Mouse (Mus musculus): ENCODE data around the gene Smarca2. TPM values are rescaled to one million over a fixed set of nuclear protein-coding genes. Genes with fewer than 3 reads are reported as not detected.

Smarca2 gene
- polyA plus RNA-seq (2016; fragmentation: Nextera tagmentation; extraction: Ambion mirVana) = 60.0 and 65.2 TPM in 2 replicates

- Histone ChIP-seq H3K36me3 (replicated peaks) (no peaks in the 10 kb centered on the region), H3K9me3 (no peaks in the 10 kb centered on the region), H3K4me2 (peak within 1 kb of the TSS; percentile 100), H3K9ac (peak within 1 kb of the TSS; percentile 64), H3K27ac (peak within 1 kb of the TSS; percentile 90), H3K4me1 (peaks cover 29% of the 10 kb centered on the region), H3K27me3 (peaks cover 45% of the 10 kb centered on the region), H3K4me3 (replicated peaks) (peak within 1 kb of the TSS; percentile 68)
- WGBS = 0% methylated on average over 45 of the region's 45 CpGs
- peak; percentile 96 for ATAC-seq (ENCODE audit: low FRiP score)
These were observed at the start of gene Smarca2 for GRCm38 (mm10) chr19:26604755-26605300. TSS of gene Smarca2 (plus strand) at chr19:26605050.

GRCm38 (mm10) chr19:26564850-26565249 is 40.0 kb upstream of the Smarca2 start:
- no peak for ATAC-seq (ENCODE audit: low FRiP score)
- Histone ChIP-seq H3K9me3 (no peaks in the 10 kb centered on the region), H3K4me2 (no peak overlapping the region), H3K9ac (no peak overlapping the region), H3K36me3 (replicated peaks) (no peaks in the 10 kb centered on the region), H3K27me3 (no peaks in the 10 kb centered on the region), H3K4me1 (0 out of 2 replicates have a peak, but pooled peaks cover 4% of the 10 kb centered on the region), H3K4me3 (replicated peaks) (no peak overlapping the region), H3K27ac (no peak overlapping the region)
- WGBS = 78% methylated on average over 2 of the region's 2 CpGs

- 0 out of 2 replicates have a peak, but pooled peaks cover 4% of the 10 kb centered on the region for H3K4me1 ChIP-seq
- H3K27me3 ChIP-seq = no peaks in the 10 kb centered on the region
- ATAC-seq (ENCODE audit: low FRiP score) = no peak
- no peak overlapping the region for H3K4me3 ChIP-seq (replicated peaks)
- no peak overlapping the region for H3K4me2 ChIP-seq
- H3K27ac ChIP-seq = no peak overlapping the region
- WGBS = 76% methylated on average over 9 of the region's 9 CpGs
- no peaks in the 10 kb centered on the region for H3K36me3 ChIP-seq (replicated peaks)
- H3K9ac ChIP-seq = no peak overlapping the region
- H3K9me3 ChIP-seq = no peaks in the 10 kb centered on the region
These were observed 38.7 kb upstream of the Smarca2 start for GRCm38 (mm10) chr19:26566109-26566508.

- WGBS = 76% methylated on average over 5 of the region's 5 CpGs
- Histone ChIP-seq H3K27me3 (no peaks in the 10 kb centered on the region), H3K9me3 (no peaks in the 10 kb centered on the region), H3K36me3 (replicated peaks) (no peaks in the 10 kb centered on the region), H3K27ac (no peak overlapping the region), H3K4me3 (replicated peaks) (no peak overlapping the region), H3K4me1 (0 out of 2 replicates have a peak, but pooled peaks cover 4% of the 10 kb centered on the region), H3K4me2 (no peak overlapping the region), H3K9ac (no peak overlapping the region)
- ATAC-seq (ENCODE audit: low FRiP score) = no peak
These were observed 36.6 kb upstream of the Smarca2 start for GRCm38 (mm10) chr19:26568236-26568635.

- no peak overlapping the region for H3K27ac ChIP-seq
- H3K4me1 ChIP-seq = 0 out of 2 replicates have a peak, but pooled peaks cover 4% of the 10 kb centered on the region
- H3K4me3 ChIP-seq (replicated peaks) = no peak overlapping the region
- no peak overlapping the region for H3K4me2 ChIP-seq
- no peak for ATAC-seq (ENCODE audit: low FRiP score)
- H3K27me3 ChIP-seq = no peaks in the 10 kb centered on the region
- H3K9me3 ChIP-seq = no peaks in the 10 kb centered on the region
- 90% methylated on average over 5 of the region's 5 CpGs for WGBS
- H3K36me3 ChIP-seq (replicated peaks) = no peaks in the 10 kb centered on the region
- H3K9ac ChIP-seq = no peak overlapping the region
These were observed 35.9 kb upstream of the Smarca2 start for GRCm38 (mm10) chr19:26568941-26569340.

- Histone ChIP-seq H3K36me3 (replicated peaks) (no peaks in the 10 kb centered on the region), H3K9me3 (no peaks in the 10 kb centered on the region), H3K4me3 (replicated peaks) (no peak overlapping the region), H3K4me2 (no peak overlapping the region), H3K4me1 (0 out of 2 replicates have a peak, but pooled peaks cover 4% of the 10 kb centered on the region), H3K27me3 (no peaks in the 10 kb centered on the region), H3K9ac (no peak overlapping the region), H3K27ac (no peak overlapping the region)
- no peak for ATAC-seq (ENCODE audit: low FRiP score)
- WGBS = 89% methylated on average over 1 of the region's 1 CpGs
These were observed 35.4 kb upstream of the Smarca2 start for GRCm38 (mm10) chr19:26569461-26569860.

GRCm38 (mm10) chr19:26579645-26580044 is 25.2 kb upstream of the Smarca2 start:
- Histone ChIP-seq H3K9me3 (no peaks in the 10 kb centered on the region), H3K27ac (no peak overlapping the region), H3K27me3 (no peaks in the 10 kb centered on the region), H3K4me3 (replicated peaks) (no peak overlapping the region), H3K9ac (no peak overlapping the region), H3K4me1 (no peaks in the 10 kb centered on the region), H3K36me3 (replicated peaks) (no peaks in the 10 kb centered on the region), H3K4me2 (no peak overlapping the region)
- WGBS = 83% methylated on average over 5 of the region's 5 CpGs
- ATAC-seq (ENCODE audit: low FRiP score) = no peak

GRCm38 (mm10) chr19:26580061-26580460 is 24.8 kb upstream of the Smarca2 start:
- Histone ChIP-seq H3K9ac (no peak overlapping the region), H3K4me1 (no peaks in the 10 kb centered on the region), H3K36me3 (replicated peaks) (no peaks in the 10 kb centered on the region), H3K27ac (no peak overlapping the region), H3K4me3 (replicated peaks) (no peak overlapping the region), H3K27me3 (no peaks in the 10 kb centered on the region), H3K9me3 (no peaks in the 10 kb centered on the region), H3K4me2 (no peak overlapping the region)
- ATAC-seq (ENCODE audit: low FRiP score) = no peak
- WGBS = 94% methylated on average over 1 of the region's 1 CpGs

GRCm38 (mm10) chr19:26594661-26595060 is 10.2 kb upstream of the Smarca2 start:
- Histone ChIP-seq H3K36me3 (replicated peaks) (no peaks in the 10 kb centered on the region), H3K4me3 (replicated peaks) (no peak overlapping the region), H3K9me3 (no peaks in the 10 kb centered on the region), H3K27ac (no peak overlapping the region), H3K27me3 (no peaks in the 10 kb centered on the region), H3K4me2 (no peak overlapping the region), H3K9ac (no peak overlapping the region), H3K4me1 (no peaks in the 10 kb centered on the region)
- no peak for ATAC-seq (ENCODE audit: low FRiP score)

- Histone ChIP-seq H3K9me3 (no peaks in the 10 kb centered on the region), H3K27ac (no peak overlapping the region), H3K4me3 (replicated peaks) (no peak overlapping the region), H3K4me1 (peaks cover 13% of the 10 kb centered on the region), H3K27me3 (peaks cover 17% of the 10 kb centered on the region), H3K36me3 (replicated peaks) (no peaks in the 10 kb centered on the region), H3K9ac (no peak overlapping the region), H3K4me2 (no peak overlapping the region)
- 65% methylated on average over 4 of the region's 4 CpGs for WGBS
- no peak for ATAC-seq (ENCODE audit: low FRiP score)
These were observed 3.4 kb upstream of the Smarca2 start for GRCm38 (mm10) chr19:26601459-26601858.

GRCm38 (mm10) chr19:26603296-26603860 is 1.5 kb upstream of the Smarca2 start:
- peaks cover 35% of the 10 kb centered on the region for H3K27me3 ChIP-seq

GRCm38 (mm10) chr19:26603906-26604754 is 720 bp upstream of the Smarca2 start:
- 2% methylated on average over 36 of the region's 36 CpGs for WGBS
- H3K9me3 ChIP-seq = no peaks in the 10 kb centered on the region
- peak overlapping the region; percentile 100 for H3K4me2 ChIP-seq
- H3K9ac ChIP-seq = peak overlapping the region; percentile 60
- H3K36me3 ChIP-seq (replicated peaks) = no peaks in the 10 kb centered on the region
- peaks cover 29% of the 10 kb centered on the region for H3K4me1 ChIP-seq
- peak overlapping the region; percentile 68 for H3K4me3 ChIP-seq (replicated peaks)
- H3K27me3 ChIP-seq = peaks cover 40% of the 10 kb centered on the region
- peak; percentile 0; the same call in 1 of the 2 replicates for ATAC-seq (ENCODE audit: low FRiP score)
- peak overlapping the region; percentile 90 for H3K27ac ChIP-seq

More at GRCm38 (mm10) chr19:26603296-26603860, 1.5 kb upstream of the Smarca2 start:
- peaks cover 23% of the 10 kb centered on the region for H3K4me1 ChIP-seq
- H3K9me3 ChIP-seq = no peaks in the 10 kb centered on the region
- ATAC-seq (ENCODE audit: low FRiP score) = no peak
- H3K36me3 ChIP-seq (replicated peaks) = no peaks in the 10 kb centered on the region
- H3K4me3 ChIP-seq (replicated peaks) = no peak overlapping the region
- no peak overlapping the region for H3K9ac ChIP-seq
- 51% methylated on average over 2 of the region's 2 CpGs for WGBS
- no peak overlapping the region for H3K27ac ChIP-seq
- H3K4me2 ChIP-seq = 0 out of 2 replicates have a peak overlapping the region, but pooled peaks have one; percentile 100
